Mouse (Mus musculus) intestine, postnatal 0 days (tissue): ENCODE data around the gene Stpg4. TPM values are rescaled to one million over a fixed set of nuclear protein-coding genes. Genes with fewer than 3 reads are reported as not detected.

ENCODE experiments used
- ATAC-seq: fragments of 200-750 bp; cut with Nextera tagmentation; 2 replicates; pipeline ENCODE4 v1.8.0; 2017; ENCODE audit warnings: mild to moderate bottlenecking, moderate TSS enrichment, moderate library complexity
- H3K27ac ChIP-seq: fragments of 300-500 bp; sonication (generic); 2 replicates; pipeline ENCODE4 v1.5.1; 2014; ENCODE audit warnings: mild to moderate bottlenecking, low read depth, low read length, moderate library complexity
- H3K27me3 ChIP-seq: fragments of 300-500 bp; sonication (generic); replicated peaks from 2 replicates; pipeline ENCODE4 v1.6.1; 2014; ENCODE audit warnings: low read length, mixed read lengths; ENCODE audit not compliant: control insufficient read depth, insufficient read depth
- H3K36me3 ChIP-seq: fragments of 300-500 bp; sonication (generic); 2 replicates; pipeline ENCODE4 v1.6.1; 2014; ENCODE audit warnings: mild to moderate bottlenecking, moderate library complexity; ENCODE audit not compliant: control insufficient read depth, insufficient read depth
- H3K4me1 ChIP-seq: fragments of 300-500 bp; sonication (generic); replicated peaks from 2 replicates; pipeline ENCODE4 v1.6.1; 2014; ENCODE audit warnings: antibody characterized with exemption, low read length, mixed read lengths; ENCODE audit not compliant: control insufficient read depth, insufficient read depth
- H3K4me2 ChIP-seq: fragments of 300-500 bp; sonication (generic); replicated peaks from 2 replicates; pipeline ENCODE4 v1.6.1; 2014; ENCODE audit warnings: low read depth, mild to moderate bottlenecking, moderate library complexity
- H3K4me3 ChIP-seq: fragments of 300-500 bp; sonication (generic); 2 replicates; pipeline ENCODE4 v1.5.1; 2014; ENCODE audit warnings: low read depth, low read length
- H3K9ac ChIP-seq: fragments of 300-500 bp; sonication (generic); 2 replicates; pipeline ENCODE4 v1.6.1; 2014; ENCODE audit warnings: mild to moderate bottlenecking, low read depth, low read length
- H3K9me3 ChIP-seq: fragments of 300-500 bp; sonication (generic); 2 replicates; pipeline ENCODE4 v1.6.1; 2016; ENCODE audit warnings: mixed run types; ENCODE audit not compliant: control insufficient read depth
- CTCF ChIP-seq: sonication (generic); IDR thresholded peaks from 2 replicates; pipeline ENCODE4 v1.5.1; 2016; ENCODE audit warnings: low read depth, mild to moderate bottlenecking, control low read depth, antibody characterized with exemption, moderate library complexity
- WGBS: fragments of 180-500 bp; shearing (Covaris S2); extraction: QIAGEN DNeasy Blood & Tissue Kit; methylation state at CpG from one replicate; pipeline ENCODE4 v1.1.7; 2014; 5-methylcytosine and 5-hydroxymethylcytosine counted together
- polyA plus RNA-seq: library from polyadenylated mRNA; unstranded; fragments of >200 nt; fragmentation: Nextera tagmentation; extraction: Ambion mirVana; gene quantifications from 2 replicates; pipeline ENCODE4 v1.2.1, GENCODE M21; 2015

The Stpg4 gene
- polyA plus RNA-seq, 1 experiment from 2014 or later = not detected

DNA sequence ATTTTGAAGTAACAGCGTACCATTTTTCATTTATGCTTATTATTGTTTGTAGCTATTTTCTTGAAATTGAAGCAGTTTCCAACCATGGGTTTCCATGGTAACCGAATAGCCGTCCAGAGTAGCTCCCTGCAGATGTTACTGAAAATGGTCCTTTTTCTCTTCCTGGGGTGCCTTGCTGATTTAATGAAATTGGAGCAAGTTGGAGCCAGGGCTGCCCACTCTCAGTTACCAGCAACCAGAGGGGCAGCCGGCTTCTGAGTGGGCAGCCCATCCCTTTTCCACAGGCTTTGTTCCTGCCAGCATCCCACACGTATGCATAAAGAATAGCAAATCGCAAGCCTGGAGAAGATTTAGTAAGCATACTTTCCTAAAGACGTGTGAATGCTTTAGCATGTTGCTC lies 55.4 kb downstream of the Stpg4 start:
- Histone ChIP-seq H3K4me3 (no peak overlapping the region), H3K27ac (no peak overlapping the region), H3K27me3 (no peaks in the 10 kb centered on the region), H3K9me3 (no peaks in the 10 kb centered on the region), H3K9ac (no peak overlapping the region), H3K4me1 (no peaks in the 10 kb centered on the region), H3K36me3 (peaks cover 10% of the 10 kb centered on the region), H3K4me2 (no peak overlapping the region)
- no peak for TF ChIP-seq CTCF
- WGBS = 90% methylated on average over 7 of the region's 7 CpGs
- no peak for ATAC-seq

DNA sequence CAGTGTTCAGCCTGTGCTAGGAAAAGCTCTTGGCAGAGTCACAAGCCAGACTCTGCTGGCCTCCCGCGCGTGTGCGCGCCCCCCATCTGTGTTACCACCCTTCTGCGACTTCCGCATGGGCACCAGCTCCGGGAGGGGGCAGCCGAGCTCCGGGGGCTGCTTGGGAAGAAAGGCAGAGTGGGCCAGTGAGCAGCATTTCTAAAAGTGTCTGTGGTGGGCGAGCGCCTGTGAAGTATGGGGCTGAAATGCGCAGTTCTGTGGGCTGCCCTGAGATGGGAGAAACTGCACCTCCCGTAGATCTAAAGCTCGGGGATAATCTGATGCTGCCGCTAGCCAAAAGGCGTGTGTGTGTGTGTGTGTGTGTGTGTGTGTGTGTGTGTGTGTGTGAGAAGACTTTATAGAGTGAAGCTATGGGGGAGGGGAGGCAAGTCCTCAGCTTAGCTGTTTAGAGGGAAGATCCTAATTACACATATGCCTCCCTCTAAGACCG lies 58.2 kb downstream of the Stpg4 start:
- TF ChIP-seq CTCF = no peak
- Histone ChIP-seq H3K27ac (no peak overlapping the region), H3K4me2 (no peak overlapping the region), H3K27me3 (no peaks in the 10 kb centered on the region), H3K4me1 (no peaks in the 10 kb centered on the region), H3K36me3 (peaks cover 21% of the 10 kb centered on the region), H3K9me3 (no peaks in the 10 kb centered on the region), H3K9ac (no peak overlapping the region), H3K4me3 (no peak overlapping the region)
- 81% methylated on average over 18 of the region's 18 CpGs for WGBS
- ATAC-seq = no peak

DNA sequence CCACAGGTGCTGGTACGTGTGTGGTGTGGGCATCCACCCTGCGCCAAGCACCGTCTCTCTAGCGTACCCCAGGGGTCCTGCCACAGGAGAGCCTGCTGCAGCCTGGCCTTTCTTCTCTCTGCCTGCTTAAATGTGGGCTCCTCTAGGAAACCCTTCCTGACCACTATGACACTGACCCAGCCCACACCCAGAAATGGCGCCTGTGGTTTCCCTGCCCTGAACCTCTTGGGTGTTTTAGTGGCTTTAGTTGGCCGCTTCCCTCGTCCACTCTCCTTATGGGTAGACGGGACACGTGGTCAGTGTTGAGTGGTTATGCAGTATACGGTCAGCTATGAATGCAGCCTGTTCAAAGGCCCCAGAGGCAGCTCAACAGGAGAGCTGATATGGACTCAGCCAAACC lies 59.1 kb downstream of the Stpg4 start:
- no peaks in the 10 kb centered on the region for H3K27me3 ChIP-seq
- H3K4me2 ChIP-seq = no peak overlapping the region
- H3K9me3 ChIP-seq = no peaks in the 10 kb centered on the region
- H3K9ac ChIP-seq = no peak overlapping the region
- no peaks in the 10 kb centered on the region for H3K4me1 ChIP-seq
- no peak overlapping the region for H3K27ac ChIP-seq
- WGBS = 90% methylated on average over 10 of the region's 10 CpGs
- no peak for TF ChIP-seq CTCF
- ATAC-seq = no peak
- H3K4me3 ChIP-seq = no peak overlapping the region
- peaks cover 21% of the 10 kb centered on the region for H3K36me3 ChIP-seq

- Histone ChIP-seq H3K4me2 (no peak overlapping the region), H3K27ac (peak overlapping the region; percentile 21; the same call in 1 of the 2 replicates), H3K4me1 (no peaks in the 10 kb centered on the region), H3K36me3 (peaks cover 30% of the 10 kb centered on the region), H3K27me3 (no peaks in the 10 kb centered on the region), H3K9me3 (no peaks in the 10 kb centered on the region), H3K4me3 (no peak overlapping the region), H3K9ac (no peak overlapping the region)
- 61% methylated on average over 3 of the region's 3 CpGs for WGBS
- no peak for TF ChIP-seq CTCF
- ATAC-seq = no peak
Observed at GRCm38 (mm10) chr17:87367640-87368039, 59.9 kb downstream of the Stpg4 start.

DNA sequence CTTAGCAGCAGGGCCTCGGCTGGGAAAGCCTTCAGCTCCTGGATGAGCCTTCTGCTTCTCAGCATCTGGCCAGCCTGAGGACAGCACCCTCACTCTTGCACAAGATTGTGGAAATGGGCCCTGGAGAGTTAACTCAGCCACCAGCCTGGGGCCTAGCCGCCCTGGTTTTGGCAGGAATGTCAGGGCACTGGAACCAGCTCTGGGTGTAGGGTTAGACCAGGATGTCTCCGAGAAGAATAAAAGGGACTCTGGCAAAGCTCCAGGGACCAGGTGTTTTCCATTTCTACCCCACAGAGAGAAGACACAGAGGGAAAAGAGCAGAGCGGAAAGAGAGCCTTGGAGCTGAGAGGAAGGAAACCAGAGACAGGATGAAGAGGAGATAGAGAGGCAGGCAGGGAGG lies 60.3 kb downstream of the Stpg4 start:
- 55% methylated on average over 4 of the region's 4 CpGs for WGBS
- TF ChIP-seq CTCF = no peak

GRCm38 (mm10) chr17:87366520-87366919 lies 61.0 kb downstream of the Stpg4 start:
- H3K9me3 ChIP-seq = no peaks in the 10 kb centered on the region
- no peaks in the 10 kb centered on the region for H3K4me1 ChIP-seq
- H3K4me2 ChIP-seq = no peak overlapping the region
- no peak for ATAC-seq
- WGBS = 37% methylated on average over 2 of the region's 2 CpGs
- no peak overlapping the region for H3K4me3 ChIP-seq
- H3K36me3 ChIP-seq = peaks cover 39% of the 10 kb centered on the region
- H3K27me3 ChIP-seq = no peaks in the 10 kb centered on the region
- no peak for TF ChIP-seq CTCF
- H3K9ac ChIP-seq = no peak overlapping the region
- H3K27ac ChIP-seq = no peak overlapping the region

More for the DNA sequence above, 60.3 kb downstream of the Stpg4 start:
- Histone ChIP-seq H3K4me2 (no peak overlapping the region), H3K36me3 (peaks cover 32% of the 10 kb centered on the region), H3K9me3 (no peaks in the 10 kb centered on the region), H3K27ac (no peak overlapping the region), H3K4me3 (no peak overlapping the region), H3K4me1 (no peaks in the 10 kb centered on the region), H3K9ac (no peak overlapping the region), H3K27me3 (no peaks in the 10 kb centered on the region)
- no peak for ATAC-seq

DNA sequence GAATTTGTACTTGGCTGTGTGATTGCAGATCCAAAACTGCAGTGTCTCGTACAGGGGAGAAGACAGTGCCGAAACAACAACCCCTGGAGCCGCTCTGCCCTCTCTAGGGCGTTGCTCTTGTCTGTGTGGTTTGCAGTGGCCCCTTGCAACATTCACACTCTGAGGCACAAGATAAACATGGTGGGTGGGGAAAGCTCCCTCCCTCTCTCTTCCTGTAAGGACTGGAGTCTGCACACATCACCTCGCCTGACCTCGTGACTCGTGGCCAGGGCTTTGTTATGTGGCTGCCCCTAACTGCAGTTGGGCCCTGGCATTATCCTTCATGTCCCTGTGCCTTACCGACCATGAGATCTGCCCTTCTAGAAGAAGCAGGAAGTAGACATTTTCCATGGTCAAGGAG lies 62.3 kb downstream of the Stpg4 start:
- no peak for ATAC-seq
- no peak overlapping the region for H3K4me3 ChIP-seq

More for the DNA sequence above, 62.3 kb downstream of the Stpg4 start:
- Histone ChIP-seq H3K36me3 (peaks cover 47% of the 10 kb centered on the region), H3K9me3 (no peaks in the 10 kb centered on the region), H3K27ac (no peak overlapping the region), H3K9ac (no peak overlapping the region), H3K4me2 (no peak overlapping the region), H3K27me3 (no peaks in the 10 kb centered on the region), H3K4me1 (no peaks in the 10 kb centered on the region)
- no peak for TF ChIP-seq CTCF
- WGBS = 51% methylated on average over 8 of the region's 8 CpGs
